Mouse (Mus musculus): ENCODE measurements around the gene Fgf6.

DNA sequence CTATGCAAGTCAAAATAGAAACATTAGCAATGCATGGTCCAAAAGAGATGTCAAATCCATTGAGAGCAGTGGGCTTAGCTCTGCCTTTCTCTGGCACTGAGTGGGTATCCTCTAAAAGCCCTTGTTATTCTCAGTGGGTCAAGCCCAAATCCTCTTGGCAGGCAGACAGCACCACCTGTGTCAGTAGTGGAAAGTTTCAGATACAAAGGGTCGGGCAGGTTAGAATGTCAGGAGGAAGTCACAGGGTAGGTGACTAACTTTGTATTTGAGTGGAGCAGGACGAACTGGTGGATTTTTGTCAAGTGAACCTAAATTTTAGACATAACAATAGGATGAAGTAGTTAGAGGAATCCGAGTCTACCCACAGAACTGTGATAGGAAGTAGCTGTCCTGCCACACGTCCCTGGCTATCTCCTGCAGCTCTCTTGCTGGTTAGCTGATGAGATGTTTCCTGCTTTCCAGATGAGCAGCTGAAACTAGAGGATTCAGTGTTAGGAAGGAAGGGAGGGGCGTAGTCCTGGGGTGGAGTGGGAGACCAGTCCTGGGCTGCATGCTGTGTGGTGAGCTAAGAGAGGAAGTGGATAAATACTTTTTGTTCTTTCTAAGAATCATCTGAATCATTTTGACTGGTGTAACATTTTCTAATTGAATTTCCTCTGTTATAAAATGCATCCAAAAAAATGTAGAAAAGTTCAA is 33.7 kb upstream of the Fgf6 start:
- TF ChIP-seq CTCF (IDR thresholded peaks at IDR 0.05; ENCODE audit: control insufficient read depth, insufficient read depth, insufficient read length) (no peak), USF1 (IDR thresholded peaks at IDR 0.05; ENCODE audit: low read depth) (no peak), CEBPB (IDR thresholded peaks at IDR 0.05; ENCODE audit: low read depth) (no peak), FOSL1 (IDR thresholded peaks at IDR 0.05; ENCODE audit: insufficient read depth, low read length, poor library complexity, severe bottlenecking) (no peak), MYOG (IDR thresholded peaks at IDR 0.05; ENCODE audit: control insufficient read depth, extremely low read depth, insufficient read length) (no peak), MYOD1 (IDR thresholded peaks at IDR 0.05; ENCODE audit: control insufficient read depth, insufficient read length, low read depth) (no peak)

All from C2C12 (cell line).